Comparison of ENCODE assay signal across 12 mouse cellular contexts in the genomic region with DNA sequence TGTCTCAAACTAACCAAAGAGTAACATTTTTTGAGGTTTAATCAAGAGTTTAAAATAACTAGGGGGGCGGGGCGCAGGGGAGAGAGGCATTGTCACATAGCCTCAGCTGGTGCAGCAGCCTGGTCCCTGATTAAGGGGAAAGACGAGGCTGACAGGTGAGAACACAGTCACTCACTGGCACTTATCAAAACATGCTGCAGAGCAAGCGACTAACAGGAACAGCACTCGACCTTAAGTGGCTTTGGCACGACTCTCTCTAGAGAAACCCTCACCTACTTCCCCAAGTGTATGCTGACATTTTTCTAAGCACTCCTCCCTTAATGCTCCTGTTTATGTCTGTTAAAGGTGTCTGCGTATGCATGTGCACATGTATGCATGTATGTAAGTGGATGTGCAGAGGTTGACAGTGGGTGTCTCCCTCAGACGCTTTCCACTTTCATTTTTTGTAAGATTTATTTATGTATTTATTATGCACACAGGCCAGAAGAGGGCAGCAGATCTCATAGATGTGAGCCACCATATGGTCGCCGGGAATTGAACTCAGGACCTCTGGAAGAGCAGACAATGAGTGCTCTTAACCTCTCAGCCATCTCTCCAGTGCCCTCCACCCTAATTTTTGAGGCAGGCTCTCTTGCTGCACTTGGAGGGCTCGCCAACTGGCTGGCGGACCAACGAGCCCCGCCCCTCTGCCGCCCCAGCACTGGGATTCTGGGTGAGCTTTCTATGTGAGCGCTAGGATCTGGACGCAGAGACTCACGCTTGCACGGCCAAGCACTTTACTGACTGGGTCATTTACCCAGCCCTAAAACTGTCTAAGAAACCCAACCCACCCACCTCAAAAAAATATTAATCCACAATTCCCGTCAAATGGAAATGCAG. TPM values are rescaled to one million over a fixed set of nuclear protein-coding genes. Genes with fewer than 3 reads are reported as not detected.
DNase-seq lines count a peak whose midpoint lies in the region; ATAC-seq and TF ChIP-seq lines count a peak whose summit lies in the region.
"Had no signal": no experiment of that assay in that cellular context is flagged by ENCODE, and none has a peak within 500 bp of the region (broad histone marks: within the 10 kb centered on the region; RNA-seq: fewer than 3 reads in every experiment).

No protein-coding gene starts in this region.

- H3K36me3 ChIP-seq in kidney, postnatal 0 days (ENCODE audit: insufficient read depth, low read length), result peaks cover 33% of the 10 kb centered on the region
- peaks cover 79% of the 10 kb centered on the region for H3K36me3 ChIP-seq in E14TG2a.4 (ENCODE audit: insufficient read depth, low read length)
- peaks cover 55% of the 10 kb centered on the region for H3K36me3 ChIP-seq in heart, embryonic 13.5 days

- DNase-seq in kidney, postnatal 0 days (ENCODE audit: low spot score), result no peak
- no peak for DNase-seq in kidney, adult 9 months
- DNase-seq in lung, postnatal 14 days, result peak; percentile 61
- DNase-seq in right cerebral cortex, postnatal 4 days, result no peak
- no peak for DNase-seq in layer of hippocampus, postnatal 25 days (ENCODE audit: extremely low spot score in 1 of 2, low spot score in 1 of 2)
- no peak for DNase-seq in left cerebral cortex, adult 8-10 months (ENCODE audit: low spot score in 2 of 2)
- DNase-seq: retina, postnatal 1 day; thymus, adult 2 months had no signal

- no peak overlapping the region for H3K27ac ChIP-seq in kidney, postnatal 0 days
- H3K27ac ChIP-seq in heart, embryonic 13.5 days (replicated peaks), result no peak overlapping the region
- H3K27ac ChIP-seq: embryonic facial prominence, embryonic 15.5 days had no signal

- no peak overlapping the region for H3K4me3 ChIP-seq in kidney, postnatal 0 days (replicated peaks; ENCODE audit: low read depth, low read length)
- 0 out of 2 replicates have a peak overlapping the region, but pooled peaks have one; percentile 10 for H3K4me3 ChIP-seq in E14TG2a.4 (replicated peaks; ENCODE audit: low read length)
- H3K4me3 ChIP-seq in heart, embryonic 13.5 days, result no peak overlapping the region
- H3K4me3 ChIP-seq: embryonic facial prominence, embryonic 15.5 days had no signal

- no peak overlapping the region for H3K4me2 ChIP-seq in kidney, postnatal 0 days (ENCODE audit: low read length)
- peak overlapping the region; percentile 45 for H3K4me2 ChIP-seq in heart, embryonic 13.5 days
- H3K4me2 ChIP-seq: embryonic facial prominence, embryonic 15.5 days had no signal

- WGBS in kidney, postnatal 0 days, result 85% methylated on average over 20 of the region's 20 CpGs
- WGBS in heart, embryonic 13.5 days, result 62% methylated on average over 20 of the region's 20 CpGs

- H3K4me1 ChIP-seq in kidney, postnatal 0 days (replicated peaks; ENCODE audit: insufficient read depth, low read length), result no peaks in the 10 kb centered on the region
- peaks cover 69% of the 10 kb centered on the region for H3K4me1 ChIP-seq in E14TG2a.4 (replicated peaks; ENCODE audit: low read depth, low read length)
- peaks cover 12% of the 10 kb centered on the region for H3K4me1 ChIP-seq in heart, embryonic 13.5 days
- H3K4me1 ChIP-seq: embryonic facial prominence, embryonic 15.5 days had no signal

- H3K27me3 ChIP-seq in kidney, postnatal 0 days (ENCODE audit: insufficient read depth, low read length), result no peaks in the 10 kb centered on the region
- no peaks in the 10 kb centered on the region for H3K27me3 ChIP-seq in E14TG2a.4 (ENCODE audit: insufficient read depth, low read length)
- peaks cover 61% of the 10 kb centered on the region for H3K27me3 ChIP-seq in heart, embryonic 13.5 days (replicated peaks)
- H3K27me3 ChIP-seq: embryonic facial prominence, embryonic 15.5 days had no signal

- no peak for ATAC-seq in kidney, postnatal 0 days (replicated peaks; ENCODE audit: low FRiP score, low read depth)
- no peak for ATAC-seq in heart, embryonic 13.5 days (ENCODE audit: extremely low read depth, insufficient number of reproducible peaks, low FRiP score, low TSS enrichment)
- ATAC-seq: midbrain, embryonic 16.5 days had no signal

- H3K9ac ChIP-seq in kidney, postnatal 0 days (ENCODE audit: low read depth, low read length), result no peak overlapping the region
- no peak overlapping the region for H3K9ac ChIP-seq in heart, embryonic 13.5 days
- H3K9ac ChIP-seq: embryonic facial prominence, embryonic 15.5 days had no signal

- TF ChIP-seq CTCF in kidney, postnatal 0 days (IDR thresholded peaks at IDR 0.05; ENCODE audit: low read depth), result peak; percentile 56
- TF ChIP-seq CTCF in E14TG2a.4 (conservative IDR thresholded peaks at IDR 0.05; ENCODE audit: low read length), result 0 out of 2 replicates have a peak, but pooled peaks have one; percentile 5

- no peaks in the 10 kb centered on the region for H3K9me3 ChIP-seq in kidney, postnatal 0 days (replicated peaks; ENCODE audit: low read length)
- no peaks in the 10 kb centered on the region for H3K9me3 ChIP-seq in E14TG2a.4 (ENCODE audit: low read length)
- H3K9me3 ChIP-seq in heart, embryonic 13.5 days, result no peaks in the 10 kb centered on the region; the same call in 1 of the 2 replicates
- H3K9me3 ChIP-seq: embryonic facial prominence, embryonic 15.5 days had no signal

RNA-seq across cellular contexts. Expression of a gene that starts 22.8 kb away (rescaled TPM):
- polyA plus RNA-seq in kidney, postnatal 0 days (2015; fragmentation: Nextera tagmentation; extraction: Ambion mirVana), result 2.8 and 3.0 TPM in 2 replicates
- polyA plus RNA-seq in heart, embryonic 13.5 days (2015; fragmentation: Nextera tagmentation; extraction: Ambion mirVana), result 156 and 169 TPM in 2 replicates
- total RNA-seq in layer of hippocampus, postnatal 25 days (2021), result 1 to 10 TPM; 1.9 to 3.3 TPM
- 1 to 10 TPM; 2.7 to 4.6 (median 3.4) TPM for total RNA-seq in left cerebral cortex, adult 8-10 months (2022)

RNA-seq across cellular contexts. Expression of a gene that starts 23.1 kb away (rescaled TPM):
- 852 and 897 TPM in 2 replicates for polyA plus RNA-seq in kidney, postnatal 0 days (2015; fragmentation: Nextera tagmentation; extraction: Ambion mirVana)
- polyA plus RNA-seq in heart, embryonic 13.5 days (2015; fragmentation: Nextera tagmentation; extraction: Ambion mirVana), result 728 and 793 TPM in 2 replicates
- total RNA-seq in layer of hippocampus, postnatal 25 days (2021), result 10 to 100 TPM; 36.2 to 42.4 TPM
- total RNA-seq in left cerebral cortex, adult 8-10 months (2022), result 10 to 100 TPM; 36.5 to 49.0 (median 45.3) TPM
